Mouse (Mus musculus) midbrain, postnatal 0 days (tissue): Measurements from ENCODE around the gene Dnajb1. TPM values are rescaled to one million over a fixed set of nuclear protein-coding genes. Genes with fewer than 3 reads are reported as not detected.
A peak's percentile ranks its signal among the peaks of the same experiment; 100 is the strongest.
"Not testable (repeated sequence)": the region's sequence is repeated elsewhere in the genome, so short reads cannot be mapped to it uniquely, and the experiment has no call there.

ENCODE experiments used
- ATAC-seq: fragments of 200-750 bp; cut with Nextera tagmentation; 2 replicates; pipeline ENCODE4 v1.8.0; 2017; ENCODE audit warnings: moderate number of reproducible peaks, mild to moderate bottlenecking, moderate TSS enrichment, moderate library complexity; ENCODE audit not compliant: low FRiP score
- DNase-seq: peaks from one replicate; pipeline ENCODE4 v3.0.0-alpha.2; 2015; ENCODE audit warnings: low spot score
- H3K27ac ChIP-seq: fragments of 300-500 bp; sonication (generic); 2 replicates; pipeline ENCODE4 v1.5.1; 2014; ENCODE audit warnings: low read depth, mild to moderate bottlenecking, low read length, mixed read lengths
- H3K27me3 ChIP-seq: fragments of 300-500 bp; sonication (generic); 2 replicates; pipeline ENCODE4 v1.6.1; 2014; ENCODE audit warnings: low read length, control low read depth, mixed read lengths; ENCODE audit not compliant: insufficient read depth
- H3K36me3 ChIP-seq: fragments of 300-500 bp; sonication (generic); 2 replicates; pipeline ENCODE4 v1.6.1; 2014; ENCODE audit warnings: low read length, control low read depth, mixed read lengths; ENCODE audit not compliant: insufficient read depth
- H3K4me1 ChIP-seq: fragments of 300-500 bp; sonication (generic); 2 replicates; pipeline ENCODE4 v1.6.1; 2014; ENCODE audit warnings: mild to moderate bottlenecking, control low read depth, antibody characterized with exemption, low read length, mixed read lengths; ENCODE audit not compliant: insufficient read depth
- H3K4me2 ChIP-seq: fragments of 300-500 bp; sonication (generic); 2 replicates; pipeline ENCODE4 v1.6.1; 2014; ENCODE audit warnings: low read depth, mild to moderate bottlenecking, low read length, mixed read lengths; ENCODE audit not compliant: poor library complexity, severe bottlenecking
- H3K4me3 ChIP-seq: fragments of 300-500 bp; sonication (generic); 2 replicates; pipeline ENCODE4 v1.5.1; 2014; ENCODE audit warnings: low read depth, mild to moderate bottlenecking, low read length, moderate library complexity
- H3K9ac ChIP-seq: fragments of 300-500 bp; sonication (generic); replicated peaks from 2 replicates; pipeline ENCODE4 v1.6.1; 2014; ENCODE audit warnings: mild to moderate bottlenecking, low read length, moderate library complexity, mixed read lengths; ENCODE audit not compliant: poor library complexity, severe bottlenecking
- H3K9me3 ChIP-seq: fragments of 300-500 bp; sonication (generic); 2 replicates; pipeline ENCODE4 v1.6.1; 2016; ENCODE audit warnings: low read length, control low read depth
- CTCF ChIP-seq: IDR thresholded peaks from 2 replicates; pipeline ENCODE4 v1.5.1; 2016; ENCODE audit warnings: antibody characterized with exemption, mild to moderate bottlenecking
- WGBS: fragments of 180-500 bp; shearing (Covaris S2); extraction: QIAGEN DNeasy Blood & Tissue Kit; methylation state at CpG from one replicate; pipeline ENCODE4 v1.1.7; 2014; 5-methylcytosine and 5-hydroxymethylcytosine counted together
- polyA plus RNA-seq: library from polyadenylated mRNA; unstranded; fragments of >200 nt; fragmentation: Nextera tagmentation; extraction: Ambion mirVana; gene quantifications from 2 replicates; pipeline ENCODE4 v1.2.1, GENCODE M21; 2015
- total RNA-seq: library from RNA; depleted of rRNA; stranded (reverse); fragments of >200 nt; gene quantifications from 2 replicates; pipeline ENCODE4 v1.2.3, GENCODE M21; 2014

Gene Dnajb1
- total and polyA plus RNA-seq, 2 experiments from 2014 or later: 41.0 to 72.4 TPM

DNA sequence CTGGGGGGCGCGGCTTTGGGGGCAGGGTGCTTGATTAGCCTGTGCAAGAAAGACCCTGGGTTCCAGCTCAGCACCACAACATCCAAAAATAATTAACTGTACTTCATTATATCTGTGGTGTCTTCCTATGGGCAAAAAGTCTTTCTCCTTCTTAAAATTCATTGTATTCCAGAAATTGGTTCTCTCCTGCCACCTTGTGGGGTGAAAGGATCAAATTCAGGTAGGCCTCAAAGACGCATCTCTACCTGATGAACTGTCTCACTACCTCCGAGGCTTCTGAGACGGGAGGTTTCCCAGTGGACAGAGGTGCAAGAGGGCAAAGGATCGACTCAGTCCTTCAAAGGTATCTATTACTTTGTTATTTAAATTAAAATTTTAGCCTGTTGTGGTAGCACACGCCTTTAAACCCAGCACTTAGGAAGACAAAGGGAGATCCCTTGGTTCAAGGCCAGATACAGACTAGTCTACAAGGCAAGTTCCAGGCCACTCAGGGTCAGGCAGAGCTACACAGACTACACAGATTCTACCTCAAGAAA lies 17.4 kb upstream of the Dnajb1 start:
- 0 out of 2 replicates have a peak, but pooled peaks cover 3% of the 10 kb centered on the region for H3K36me3 ChIP-seq
- DNase-seq (no peak), ATAC-seq (no peak)
- no peak overlapping the region for H3K9ac ChIP-seq
- peak overlapping the region; percentile 79 for H3K4me2 ChIP-seq
- no peaks in the 10 kb centered on the region for H3K9me3 ChIP-seq
- WGBS: 75% methylated on average over 7 of the region's 7 CpGs
- peak; percentile 62 for TF ChIP-seq CTCF
- H3K27me3 ChIP-seq: no peaks in the 10 kb centered on the region
- peaks cover 20% of the 10 kb centered on the region; the same call in 1 of the 2 replicates for H3K4me1 ChIP-seq
- H3K4me3 ChIP-seq: peak overlapping the region; percentile 88; the same call in 1 of the 2 replicates
- H3K27ac ChIP-seq: no peak overlapping the region

DNA sequence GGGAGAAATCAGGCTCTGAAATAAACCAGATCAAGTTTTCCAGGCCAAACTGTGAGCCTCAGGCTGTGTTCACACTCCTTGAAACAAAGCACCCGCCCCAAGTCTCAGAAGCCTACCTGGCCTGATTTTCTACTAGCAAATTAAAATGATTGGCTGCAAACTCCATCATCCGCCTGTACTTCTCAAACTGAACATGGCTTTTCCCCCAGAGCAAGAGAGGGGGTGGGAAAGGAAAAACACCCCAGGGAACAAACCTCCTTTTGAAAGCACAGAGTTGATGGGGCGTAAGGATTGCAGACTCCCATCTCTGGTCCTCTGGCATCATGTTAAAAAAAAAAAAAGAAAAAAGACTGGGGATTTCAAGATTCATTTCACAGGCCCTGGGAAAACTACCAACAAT lies 15.3 kb upstream of the Dnajb1 start:
- Histone ChIP-seq H3K27ac (no peak overlapping the region), H3K4me3 (peak overlapping the region; percentile 88), H3K4me2 (peak overlapping the region; percentile 79), H3K9me3 (no peaks in the 10 kb centered on the region), H3K36me3 (0 out of 2 replicates have a peak, but pooled peaks cover 3% of the 10 kb centered on the region), H3K9ac (peak overlapping the region; percentile 94), H3K27me3 (no peaks in the 10 kb centered on the region), H3K4me1 (peaks cover 17% of the 10 kb centered on the region; the same call in 1 of the 2 replicates)
- DNase-seq (peak; percentile 28), ATAC-seq (no peak)
- no peak for TF ChIP-seq CTCF
- 44% methylated on average over 3 of the region's 3 CpGs for WGBS

- no peak; the same call in 1 of the 2 replicates for TF ChIP-seq CTCF
- Histone ChIP-seq H3K4me1 (peaks cover 10% of the 10 kb centered on the region; the same call in 1 of the 2 replicates), H3K9ac (peak overlapping the region; percentile 94), H3K36me3 (no peaks in the 10 kb centered on the region), H3K4me3 (peak overlapping the region; percentile 88), H3K9me3 (no peaks in the 10 kb centered on the region), H3K27me3 (no peaks in the 10 kb centered on the region), H3K4me2 (peak overlapping the region; percentile 79), H3K27ac (peak overlapping the region; percentile 97)
- WGBS: 3% methylated on average over 22 of the region's 22 CpGs
- DNase-seq (peak; percentile 33), ATAC-seq (no peak)
Observed at GRCm38 (mm10) chr8:83593325-83594166, 14.4 kb upstream of the Dnajb1 start.

DNA sequence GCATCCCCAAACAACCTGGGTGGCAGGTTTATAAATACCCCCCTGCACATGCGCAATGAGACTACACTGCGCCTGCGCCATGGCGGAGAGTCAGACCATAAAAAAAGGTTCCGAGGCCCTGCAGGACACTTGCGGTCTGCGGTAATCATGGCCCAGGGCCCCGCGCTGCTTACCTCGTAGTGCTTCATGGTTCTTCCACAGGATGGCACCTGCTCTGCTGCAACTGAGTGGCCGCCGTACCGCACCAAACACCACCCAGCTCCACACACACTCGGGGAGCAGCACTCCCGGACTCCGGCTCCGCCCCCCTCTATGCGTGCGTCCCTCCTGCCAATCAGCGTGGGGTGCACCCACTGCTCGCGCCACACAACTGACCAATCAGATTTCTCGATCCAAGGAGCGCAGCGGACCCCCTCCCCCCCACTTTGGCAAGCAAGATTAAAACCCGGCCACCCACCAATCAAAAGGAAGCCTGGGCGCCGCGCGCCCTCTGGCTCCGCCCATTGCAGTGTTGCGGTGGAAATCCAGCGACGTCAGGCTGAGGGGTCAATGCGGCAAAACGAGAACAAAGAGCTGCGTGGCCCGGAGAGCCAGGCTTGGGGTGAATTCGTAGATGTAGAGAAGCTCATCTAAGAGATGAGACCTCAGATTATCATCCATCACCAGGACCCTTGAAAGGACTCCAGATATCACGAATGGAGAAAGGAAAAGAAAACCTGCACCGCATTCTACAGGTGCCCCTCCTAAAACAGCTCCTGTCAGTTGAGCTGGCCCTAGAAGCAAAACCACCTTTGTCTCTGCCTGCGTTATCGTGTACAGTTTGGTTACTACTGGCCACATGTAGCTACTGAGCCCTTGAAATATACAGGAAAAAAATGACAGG lies 13.6 kb upstream of the Dnajb1 start:
- H3K27me3 ChIP-seq: no peaks in the 10 kb centered on the region
- H3K4me2 ChIP-seq: peak overlapping the region; percentile 79
- H3K4me3 ChIP-seq: peak overlapping the region; percentile 88
- H3K27ac ChIP-seq: peak overlapping the region; percentile 97
- TF ChIP-seq CTCF: no peak; the same call in 1 of the 2 replicates
- WGBS: under 1% methylated on average over 43 of the region's 43 CpGs
- no peaks in the 10 kb centered on the region for H3K36me3 ChIP-seq
- no peaks in the 10 kb centered on the region for H3K9me3 ChIP-seq
- ATAC-seq (peak; percentile 98), DNase-seq (peak; percentile 99)
- H3K4me1 ChIP-seq: peaks cover 9% of the 10 kb centered on the region; the same call in 1 of the 2 replicates
- H3K9ac ChIP-seq: peak overlapping the region; percentile 94

DNA sequence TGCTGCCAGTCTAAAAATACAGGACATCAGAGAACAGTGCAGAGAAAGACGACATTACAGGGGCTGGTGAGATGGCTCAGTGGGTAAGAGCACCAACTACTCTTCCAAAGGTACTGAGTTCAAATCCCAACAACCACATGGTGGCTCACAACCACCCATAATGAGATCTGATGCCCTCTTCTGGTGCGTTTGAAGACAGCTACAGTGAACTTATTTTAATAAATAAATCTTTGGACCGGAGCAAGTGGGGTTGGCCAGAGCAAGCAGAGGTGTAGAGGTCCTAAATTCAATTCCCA lies 13.0 kb upstream of the Dnajb1 start:
- not testable (repeated sequence) for DNase-seq, H3K4me1 ChIP-seq, ATAC-seq, H3K36me3 ChIP-seq, H3K9me3 ChIP-seq, H3K27me3 ChIP-seq
- TF ChIP-seq CTCF: peak; percentile 56
- H3K9ac ChIP-seq: peak overlapping the region; percentile 54; the same call in 1 of the 2 replicates
- H3K27ac ChIP-seq: peak overlapping the region; percentile 97
- H3K4me3 ChIP-seq: peak overlapping the region; percentile 88
- WGBS: 57% methylated on average over 3 of the region's 3 CpGs
- peak overlapping the region; percentile 40 for H3K4me2 ChIP-seq
